Mouse (Mus musculus): Measurements from ENCODE around the gene Chchd3.

GRCm38 (mm10) chr6:32990061-32990633, 69.9 kb downstream of the Chchd3 start:
- TF ChIP-seq CHD2 (IDR thresholded peaks at IDR 0.05; ENCODE audit: low read depth, low read length) (no peak), HCFC1 (IDR thresholded peaks at IDR 0.05; ENCODE audit: borderline replicate concordance, insufficient read depth, low read length) (no peak), ZC3H11A (IDR thresholded peaks at IDR 0.05; ENCODE audit: borderline replicate concordance, low read depth, low read length) (no peak)
